Mouse (Mus musculus): ENCODE results near the gene Id1.

DNA sequence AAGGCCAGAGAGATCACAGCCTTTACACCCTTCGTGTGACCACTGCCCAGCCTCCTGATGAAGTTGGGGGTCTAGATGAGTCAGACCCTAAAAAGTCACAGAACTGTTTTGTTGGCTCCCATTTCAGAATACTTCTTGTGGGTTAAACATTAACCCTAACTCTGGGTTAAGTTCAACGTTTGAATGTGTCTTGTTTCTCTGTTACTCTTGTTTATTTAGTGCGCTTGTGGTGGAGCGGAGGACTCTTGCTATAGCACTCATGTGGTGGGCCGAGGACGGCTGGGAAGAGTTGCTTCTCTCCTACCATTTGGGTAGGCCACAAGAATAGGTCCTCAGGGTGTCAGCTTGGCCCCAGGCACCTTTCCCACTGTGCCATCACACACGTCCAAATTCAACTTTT lies 7.5 kb upstream of the Id1 start:
- no peak for TF ChIP-seq CTCF (IDR thresholded peaks at IDR 0.05; ENCODE audit: low read depth, low read length)
- no peak for TF ChIP-seq POLR2A (IDR thresholded peaks at IDR 0.05; ENCODE audit: extremely low read depth, insufficient read depth, low read length)
